Mouse (Mus musculus) CH12.LX (cell line): ENCODE data around the gene Disp2. TPM values are rescaled to one million over a fixed set of nuclear protein-coding genes. Genes with fewer than 3 reads are reported as not detected.

Source experiments
- DNase-seq: peaks from one replicate; pipeline ENCODE4 v3.0.0-alpha.2; 2013; ENCODE audit errors: extremely low read depth
- H3K27ac ChIP-seq: 2 replicates; pipeline ENCODE4 v1.5.1; 2012; ENCODE audit warnings: low read depth, mild to moderate bottlenecking, control low read depth, moderate library complexity; ENCODE audit not compliant: insufficient read depth
- H3K27me3 ChIP-seq: replicated peaks from 2 replicates; pipeline ENCODE3; 2012; ENCODE audit warnings: inconsistent platforms
- H3K36me3 ChIP-seq, 2 experiments: replicated peaks in 1 of 2; 2 replicates each; pipeline versions ENCODE3 to v1.6.1; 2012; ENCODE audit warnings: inconsistent platforms in 1 of 2, low read length in 1 of 2, mild to moderate bottlenecking in 1 of 2, mixed read lengths in 1 of 2, moderate library complexity in 1 of 2; ENCODE audit not compliant: control insufficient read depth in 1 of 2, insufficient read depth in 1 of 2
- H3K4me1 ChIP-seq, 2 experiments: 2 replicates each; pipeline ENCODE4 v1.6.1; 2012; ENCODE audit warnings: inconsistent platforms in 1 of 2, moderate library complexity in 1 of 2; ENCODE audit not compliant: insufficient read depth in 2 of 2, control insufficient read depth in 1 of 2
- H3K4me2 ChIP-seq: 2 replicates; pipeline ENCODE4 v1.6.1; 2012; ENCODE audit warnings: low read depth, mild to moderate bottlenecking, control low read depth; ENCODE audit not compliant: poor library complexity, insufficient read depth, severe bottlenecking
- H3K4me3 ChIP-seq, 3 experiments: fragments of 150-350 bp in 1 of 3; sonication (generic) in 1 of 3; replicated peaks in 1 of 3; 2 replicates each; pipeline versions ENCODE3 to v1.5.1; 2011 to 2012; ENCODE audit warnings: low read depth in 2 of 3, low read length in 2 of 3, mild to moderate bottlenecking in 2 of 3, moderate library complexity in 2 of 3, control low read depth in 1 of 3, improper control_type of control experiment in 1 of 3, inconsistent platforms in 1 of 3, mixed read lengths in 1 of 3; ENCODE audit not compliant: poor library complexity in 1 of 3
- H3K79me2 ChIP-seq: replicated peaks from 2 replicates; pipeline ENCODE4 v1.6.1; 2012; ENCODE audit warnings: mild to moderate bottlenecking, moderate library complexity; ENCODE audit not compliant: control insufficient read depth, poor library complexity, insufficient read depth, severe bottlenecking; ENCODE audit errors: extremely low read depth
- H3K9ac ChIP-seq: 2 replicates; pipeline ENCODE4 v1.6.1; 2012; ENCODE audit warnings: low read depth, mild to moderate bottlenecking, control low read depth, moderate library complexity; ENCODE audit not compliant: insufficient read depth
- H3K9me3 ChIP-seq: replicated peaks from 2 replicates; pipeline ENCODE3; 2012; ENCODE audit warnings: low read length, inconsistent platforms, mixed read lengths
- BHLHE40 ChIP-seq: IDR thresholded peaks from 2 replicates; pipeline ENCODE4 v1.6.1; 2011; ENCODE audit warnings: mild to moderate bottlenecking, low read depth, low read length, improper control_type of control experiment
- CHD1 ChIP-seq: IDR thresholded peaks from 2 replicates; pipeline ENCODE4 v1.6.1; 2012; ENCODE audit warnings: low read depth, low read length, improper control_type of control experiment, inconsistent platforms
- CHD2 ChIP-seq: IDR thresholded peaks from 2 replicates; pipeline ENCODE4 v1.6.1; 2011; ENCODE audit warnings: low read length, improper control_type of control experiment
- CTCF ChIP-seq, 2 experiments: IDR thresholded peaks in 1 of 2; conservative IDR thresholded peaks in 1 of 2; 2 replicates each; pipeline ENCODE4 v1.5.1; 2011 to 2012; ENCODE audit warnings: low read depth in 2 of 2, low read length in 2 of 2, improper control_type of control experiment in 1 of 2, inconsistent platforms in 1 of 2, mild to moderate bottlenecking in 1 of 2, moderate library complexity in 1 of 2
- E2F4 ChIP-seq: IDR thresholded peaks from 2 replicates; pipeline ENCODE4 v1.6.1; 2011; ENCODE audit warnings: low read depth, low read length, improper control_type of control experiment; ENCODE audit not compliant: insufficient replicate concordance
- ELF1 ChIP-seq: IDR thresholded peaks from 2 replicates; pipeline ENCODE4 v1.6.1; 2014; ENCODE audit warnings: low read depth, mild to moderate bottlenecking, inconsistent platforms, low read length, improper control_type of control experiment
- EP300 ChIP-seq: IDR thresholded peaks from 2 replicates; pipeline ENCODE4 v1.6.1; 2011; ENCODE audit warnings: low read length, improper control_type of control experiment
- ETS1 ChIP-seq: conservative IDR thresholded peaks from 2 replicates; pipeline ENCODE4 v1.6.1; 2012; ENCODE audit warnings: low read depth, mild to moderate bottlenecking, inconsistent platforms, low read length, improper control_type of control experiment, moderate library complexity
- HCFC1 ChIP-seq: IDR thresholded peaks from 2 replicates; pipeline ENCODE4 v1.6.1; 2012; ENCODE audit warnings: low read depth, mild to moderate bottlenecking, inconsistent platforms, low read length, improper control_type of control experiment
- IRF4 ChIP-seq: IDR thresholded peaks from 2 replicates; pipeline ENCODE4 v1.6.1; 2014; ENCODE audit warnings: low read depth, mild to moderate bottlenecking, inconsistent platforms, low read length, improper control_type of control experiment
- JUN ChIP-seq: IDR thresholded peaks from 2 replicates; pipeline ENCODE4 v1.6.1; 2011; ENCODE audit warnings: low read depth, mild to moderate bottlenecking, low read length, improper control_type of control experiment, moderate library complexity; ENCODE audit not compliant: insufficient read depth
- KAT2A ChIP-seq: IDR thresholded peaks from 2 replicates; pipeline ENCODE4 v1.6.1; 2012; ENCODE audit warnings: low read length, improper control_type of control experiment, inconsistent platforms; ENCODE audit not compliant: insufficient replicate concordance
- MAFK ChIP-seq: IDR thresholded peaks from 2 replicates; pipeline ENCODE4 v1.6.1; 2011; ENCODE audit warnings: low read length, improper control_type of control experiment; ENCODE audit not compliant: insufficient replicate concordance
- MAZ ChIP-seq: IDR thresholded peaks from 2 replicates; pipeline ENCODE4 v1.6.1; 2012; ENCODE audit warnings: low read depth, mild to moderate bottlenecking, inconsistent platforms, low read length, improper control_type of control experiment, moderate library complexity
- MEF2A ChIP-seq: IDR thresholded peaks from 2 replicates; pipeline ENCODE4 v1.6.1; 2014; ENCODE audit warnings: low read depth, mild to moderate bottlenecking, inconsistent platforms, low read length, improper control_type of control experiment, borderline replicate concordance
- NRF1 ChIP-seq: IDR thresholded peaks from 2 replicates; pipeline ENCODE4 v1.6.1; 2014; ENCODE audit warnings: low read depth, mild to moderate bottlenecking, inconsistent platforms, low read length, improper control_type of control experiment, moderate library complexity
- PAX5 ChIP-seq: IDR thresholded peaks from 2 replicates; pipeline ENCODE4 v1.6.1; 2012; ENCODE audit warnings: low read length, inconsistent platforms, mixed read lengths
- POLR2AphosphoS2 ChIP-seq: IDR thresholded peaks from 2 replicates; pipeline ENCODE4 v1.6.1; 2011; ENCODE audit warnings: low read depth, low read length, improper control_type of control experiment
- RAD21 ChIP-seq: IDR thresholded peaks from 2 replicates; pipeline ENCODE4 v1.6.1; 2011; ENCODE audit warnings: low read depth, mild to moderate bottlenecking, low read length, improper control_type of control experiment, moderate library complexity
- RCOR1 ChIP-seq: conservative IDR thresholded peaks from 2 replicates; pipeline ENCODE4 v1.6.1; 2012; ENCODE audit warnings: low read depth, mild to moderate bottlenecking, inconsistent platforms, low read length, improper control_type of control experiment
- SIN3A ChIP-seq: IDR thresholded peaks from 2 replicates; pipeline ENCODE4 v1.6.1; 2012; ENCODE audit warnings: low read length, improper control_type of control experiment, inconsistent platforms
- SMC3 ChIP-seq: IDR thresholded peaks from 2 replicates; pipeline ENCODE4 v1.6.1; 2011; ENCODE audit warnings: low read depth, low read length, improper control_type of control experiment
- TBP ChIP-seq: conservative IDR thresholded peaks from 2 replicates; pipeline ENCODE4 v1.6.1; 2011; ENCODE audit warnings: low read depth, low read length, improper control_type of control experiment
- TCF12 ChIP-seq: IDR thresholded peaks from 2 replicates; pipeline ENCODE4 v1.6.1; 2014; ENCODE audit warnings: low read depth, mild to moderate bottlenecking, inconsistent platforms, low read length, improper control_type of control experiment
- UBTF ChIP-seq: IDR thresholded peaks from 2 replicates; pipeline ENCODE4 v1.6.1; 2012; ENCODE audit warnings: low read depth, mild to moderate bottlenecking, inconsistent platforms, low read length, improper control_type of control experiment, moderate library complexity
- USF2 ChIP-seq: conservative IDR thresholded peaks from 2 replicates; pipeline ENCODE4 v1.6.1; 2011; ENCODE audit warnings: low read depth, low read length, improper control_type of control experiment
- ZC3H11A ChIP-seq: IDR thresholded peaks from 2 replicates; pipeline ENCODE4 v1.6.1; 2012; ENCODE audit warnings: low read depth, mild to moderate bottlenecking, inconsistent platforms, low read length, improper control_type of control experiment
- ZKSCAN1 ChIP-seq: IDR thresholded peaks from 2 replicates; pipeline ENCODE4 v1.6.1; 2012; ENCODE audit warnings: low read depth, inconsistent platforms, low read length, improper control_type of control experiment, borderline replicate concordance
- ZMIZ1 ChIP-seq: IDR thresholded peaks from 2 replicates; pipeline ENCODE4 v1.6.1; 2012; ENCODE audit warnings: low read depth, mild to moderate bottlenecking, inconsistent platforms, low read length, improper control_type of control experiment
- dilution Hi-C: fragments of 300-500 bp; cut with MboI; formaldehyde crosslinking; loops from 2 replicates; pipeline ENCODE4 v1.14.3; 2020; ENCODE audit warnings: low sequenced_read_pairs; ENCODE audit not compliant: extremely low pct_unique_long_range_greater_than_20kb, extremely low pct_ligation_motif_present
- in situ Hi-C: fragments of 300-500 bp; cut with MboI; formaldehyde crosslinking; loops from 3 replicates; pipeline ENCODE4 v1.14.3; 2019; ENCODE audit warnings: low sequenced_read_pairs, low pct_ligation_motif_present, low pct_unique_long_range_greater_than_20kb, mixed read lengths
- polyA plus RNA-seq: library from polyadenylated mRNA; unstranded; fragments of >175 nt; gene quantifications from 2 replicates; pipeline ENCODE4 v1.2.1, GENCODE M21; 2012; ENCODE audit warnings: low read depth; ENCODE audit not compliant: insufficient read length
- total RNA-seq, 2 experiments: library from RNA; depleted of rRNA; stranded (reverse); fragments of 300-350 nt in 1 of 2; fragments of >200 nt in 1 of 2; gene quantifications; 2 replicates each; pipeline ENCODE4 v1.2.3; 2012 to 2014

Disp2 gene
- total and polyA plus RNA-seq, 3 experiments, result not detected

- in situ Hi-C loops (loop anchor here (25.0 kb wide), 1 partner anchor 437 kb away; no protein-coding TSS in a partner anchor), dilution Hi-C loops (no loop called here)
- no peak overlapping the region for H3K9ac ChIP-seq
- H3K9me3 ChIP-seq, result no peaks in the 10 kb centered on the region
- no peak for DNase-seq
- H3K4me2 ChIP-seq, result no peak overlapping the region
- peaks cover 0 to 14% of the 10 kb centered on the region in 2 experiments for H3K36me3 ChIP-seq
- no peaks in the 10 kb centered on the region for H3K79me2 ChIP-seq
- peaks cover 4 to 40% of the 10 kb centered on the region in 2 experiments; a peak in 3 of 4 replicates for H3K4me1 ChIP-seq
- TF ChIP-seq ELF1 (no peak), ETS1 (no peak), EP300 (no peak), KAT2A (no peak), PAX5 (no peak), UBTF (no peak), TBP (no peak), USF2 (no peak), CHD2 (no peak), IRF4 (no peak), MEF2A (no peak), CHD1 (no peak), E2F4 (no peak), ZC3H11A (no peak), SIN3A (no peak)
- no peak overlapping the region for H3K4me3 ChIP-seq
- H3K27ac ChIP-seq, result no peak overlapping the region
- no peaks in the 10 kb centered on the region for H3K27me3 ChIP-seq
Measured at GRCm38 (mm10) chr2:118750476-118750875, 29.0 kb upstream of the Disp2 start.

DNA sequence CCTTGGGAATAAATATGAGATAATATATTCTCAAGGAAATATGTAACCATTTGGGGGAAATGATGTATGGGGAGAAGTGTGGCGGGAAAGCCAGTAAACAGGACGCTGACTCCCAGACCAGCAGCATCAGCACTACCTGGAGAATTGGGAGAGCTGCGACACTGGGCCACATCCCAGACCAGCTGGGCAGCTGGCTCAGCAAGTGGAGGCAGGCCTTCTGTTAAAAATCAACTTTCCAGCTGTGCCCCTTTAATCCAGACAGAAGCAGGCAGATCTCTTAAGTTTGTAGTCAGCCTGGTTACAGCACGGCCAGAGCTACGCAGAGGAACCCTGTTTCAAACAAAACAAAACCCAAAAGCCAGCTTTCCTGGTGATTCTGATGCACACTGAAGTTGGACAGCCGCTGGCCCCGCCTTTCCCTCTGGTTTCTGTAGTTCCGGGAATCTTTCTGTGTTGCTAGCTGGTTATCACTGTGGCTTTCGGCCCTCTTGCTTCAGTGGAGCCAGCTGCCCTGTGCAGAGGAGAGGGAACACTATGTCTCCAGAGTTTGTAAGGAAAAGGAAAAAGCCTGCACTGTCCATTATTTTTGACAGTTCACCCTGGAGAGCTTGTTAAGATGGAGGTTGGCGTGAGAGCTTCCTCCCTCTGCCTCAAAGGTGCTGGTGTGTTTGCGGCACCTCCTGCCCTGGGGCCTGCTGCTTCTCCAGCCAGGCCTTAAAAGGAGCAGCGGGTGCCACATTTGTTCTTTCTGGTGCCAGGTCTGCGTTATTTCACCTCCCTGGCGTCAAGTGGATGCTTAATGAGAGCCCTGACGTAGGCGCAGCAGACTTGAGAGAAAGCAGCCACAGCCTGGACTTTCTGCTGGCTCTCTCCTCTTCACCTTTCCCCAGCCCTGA lies 27.4 kb upstream of the Disp2 start:
- H3K4me3 ChIP-seq, result no peak overlapping the region
- DNase-seq, result no peak
- no peak overlapping the region for H3K9ac ChIP-seq
- H3K36me3 ChIP-seq, result peaks cover 0 to 14% of the 10 kb centered on the region in 2 experiments
- H3K4me2 ChIP-seq, result no peak overlapping the region
- no peak overlapping the region for H3K27ac ChIP-seq
- peaks cover 3% of the 10 kb centered on the region for H3K27me3 ChIP-seq
- no peak for TF ChIP-seq ZKSCAN1
- no peak for TF ChIP-seq CHD1
- TF ChIP-seq TCF12, result no peak
- no peak for TF ChIP-seq SMC3
- TF ChIP-seq HCFC1, result no peak
- no peak for TF ChIP-seq POLR2AphosphoS2
- no peak for TF ChIP-seq MAFK
- no peak for TF ChIP-seq MAZ
- no peak for TF ChIP-seq ELF1
- TF ChIP-seq KAT2A, result no peak
- TF ChIP-seq JUN, result no peak
- no peak for TF ChIP-seq RCOR1
- no peak for TF ChIP-seq RAD21
- no peak for TF ChIP-seq NRF1
- no peak for TF ChIP-seq BHLHE40
- no peak for TF ChIP-seq TBP
- TF ChIP-seq CHD2, result no peak
- TF ChIP-seq CTCF (conservative IDR thresholded peaks at IDR 0.05 in 1 of 2, IDR thresholded peaks at IDR 0.05 in 1 of 2; ENCODE audit: low read depth in 2 of 2, low read length in 2 of 2), result no peak
- TF ChIP-seq ZMIZ1, result no peak
- H3K4me1 ChIP-seq, result peaks cover 4 to 30% of the 10 kb centered on the region in 2 experiments; a peak in 3 of 4 replicates
- no peaks in the 10 kb centered on the region for H3K79me2 ChIP-seq
- no peaks in the 10 kb centered on the region for H3K9me3 ChIP-seq
- dilution Hi-C loops (no loop called here), in situ Hi-C loops (loop anchor here (25.0 kb wide), 1 partner anchor 435 kb away; no protein-coding TSS in a partner anchor)
